Mouse (Mus musculus) hindbrain, embryonic 14.5 days (tissue): ENCODE results near the gene Clmp. TPM values are rescaled to one million over a fixed set of nuclear protein-coding genes. Genes with fewer than 3 reads are reported as not detected.

Experiments used
- ATAC-seq: fragments of 200-750 bp; cut with Nextera tagmentation; 2 replicates; pipeline ENCODE4 v1.8.0; 2017; ENCODE audit warnings: moderate number of reproducible peaks, mild to moderate bottlenecking, moderate TSS enrichment, moderate library complexity; ENCODE audit not compliant: low FRiP score
- DNase-seq: peaks from one replicate; pipeline ENCODE4 v3.0.0-alpha.2; 2015; ENCODE audit warnings: low spot score
- H3K27ac ChIP-seq: fragments of 300-500 bp; sonication (generic); 2 replicates; pipeline ENCODE4 v1.5.1; 2014; ENCODE audit warnings: mild to moderate bottlenecking, moderate library complexity
- H3K27me3 ChIP-seq: fragments of 300-500 bp; sonication (generic); 2 replicates; pipeline ENCODE4 v1.6.1; 2014; ENCODE audit warnings: mild to moderate bottlenecking, low read length, mixed read lengths; ENCODE audit not compliant: control insufficient read depth, insufficient read depth
- H3K36me3 ChIP-seq: fragments of 300-500 bp; sonication (generic); replicated peaks from 2 replicates; pipeline ENCODE4 v1.6.1; 2014; ENCODE audit not compliant: control insufficient read depth, insufficient read depth
- H3K4me1 ChIP-seq: fragments of 300-500 bp; sonication (generic); replicated peaks from 2 replicates; pipeline ENCODE4 v1.6.1; 2014; ENCODE audit warnings: antibody characterized with exemption, low read length, mixed read lengths; ENCODE audit not compliant: control insufficient read depth, insufficient read depth
- H3K4me2 ChIP-seq: fragments of 300-500 bp; sonication (generic); replicated peaks from 2 replicates; pipeline ENCODE4 v1.6.1; 2014; ENCODE audit warnings: mild to moderate bottlenecking, moderate library complexity
- H3K4me3 ChIP-seq: fragments of 300-500 bp; sonication (generic); replicated peaks from 2 replicates; pipeline ENCODE4 v1.5.1; 2014; ENCODE audit warnings: mild to moderate bottlenecking, low read length
- H3K9ac ChIP-seq: fragments of 300-500 bp; sonication (generic); 2 replicates; pipeline ENCODE4 v1.6.1; 2014
- H3K9me3 ChIP-seq: fragments of 300-500 bp; sonication (generic); 2 replicates; pipeline ENCODE4 v1.6.1; 2016; ENCODE audit warnings: low read length; ENCODE audit not compliant: control insufficient read depth
- WGBS: fragments of 180-500 bp; shearing (Covaris S2); extraction: QIAGEN DNeasy Blood & Tissue Kit; methylation state at CpG from one replicate; pipeline ENCODE4 v1.1.7; 2014; 5-methylcytosine and 5-hydroxymethylcytosine counted together
- polyA plus RNA-seq: library from polyadenylated mRNA; unstranded; fragments of >200 nt; fragmentation: Nextera tagmentation; extraction: Ambion mirVana; gene quantifications from 2 replicates; pipeline ENCODE4 v1.2.1, GENCODE M21; 2014

Clmp gene
- polyA plus RNA-seq, 1 experiment from 2014 or later = 56.6 TPM

- Histone ChIP-seq H3K4me3 (no peak overlapping the region), H3K36me3 (no peaks in the 10 kb centered on the region), H3K27ac (no peak overlapping the region), H3K4me2 (no peak overlapping the region), H3K9ac (no peak overlapping the region), H3K27me3 (no peaks in the 10 kb centered on the region), H3K9me3 (no peaks in the 10 kb centered on the region), H3K4me1 (no peaks in the 10 kb centered on the region)
- 64% methylated on average over 6 of the region's 6 CpGs for WGBS
- DNase-seq (no peak), ATAC-seq (no peak)
These were observed 106.3 kb downstream of the Clmp start for GRCm38 (mm10) chr9:40791864-40792633.

DNA sequence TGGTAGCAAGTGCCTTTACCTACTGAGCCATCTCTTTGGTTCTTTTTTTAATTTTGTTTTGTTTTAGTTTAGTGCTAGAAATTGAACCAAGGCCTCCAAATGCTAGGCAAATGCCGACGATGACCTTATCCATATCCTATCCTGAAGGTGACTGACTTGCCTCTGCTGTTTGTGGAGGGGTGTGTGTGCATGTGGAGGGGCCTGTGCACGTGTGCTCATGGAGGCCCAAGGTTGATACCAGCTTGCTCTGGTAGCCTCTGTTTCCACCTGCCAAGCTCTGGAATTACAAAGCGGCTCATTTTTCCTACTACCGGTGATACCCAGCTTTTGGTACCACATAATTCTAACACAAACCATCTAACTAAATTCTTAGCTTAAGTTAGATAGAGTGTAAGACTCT lies 107.8 kb downstream of the Clmp start:
- no peak for DNase-seq
- Histone ChIP-seq H3K4me1 (no peaks in the 10 kb centered on the region), H3K27ac (no peak overlapping the region), H3K4me3 (no peak overlapping the region), H3K27me3 (no peaks in the 10 kb centered on the region), H3K4me2 (no peak overlapping the region), H3K9me3 (no peaks in the 10 kb centered on the region), H3K9ac (no peak overlapping the region), H3K36me3 (no peaks in the 10 kb centered on the region)
- no peak for ATAC-seq
- WGBS = 95% methylated on average over 5 of the region's 5 CpGs

DNA sequence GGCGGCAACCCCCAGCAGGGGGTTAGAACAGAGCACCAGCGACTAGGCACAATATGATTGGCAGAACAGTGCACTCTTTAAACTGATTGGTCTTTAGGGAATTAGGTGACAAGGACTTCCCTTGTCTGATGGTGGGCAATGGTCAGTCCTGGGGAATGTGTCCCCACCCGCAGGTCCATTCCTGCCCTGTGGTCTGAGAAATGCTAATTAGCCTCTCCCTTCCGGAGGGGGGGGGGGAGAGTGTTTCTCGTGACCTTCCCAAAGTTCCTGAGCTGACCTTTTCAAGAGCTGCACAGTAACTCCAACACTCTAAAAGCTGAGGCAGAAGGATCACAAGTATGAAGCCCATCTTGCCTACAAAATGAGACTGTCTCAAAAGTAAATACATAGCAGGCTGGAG lies 108.5 kb downstream of the Clmp start:
- Histone ChIP-seq H3K27me3 (no peaks in the 10 kb centered on the region), H3K36me3 (no peaks in the 10 kb centered on the region), H3K4me2 (no peak overlapping the region), H3K4me1 (peaks cover under 1% of the 10 kb centered on the region; the same call in 1 of the 2 replicates), H3K27ac (no peak overlapping the region), H3K9ac (no peak overlapping the region), H3K4me3 (no peak overlapping the region), H3K9me3 (no peaks in the 10 kb centered on the region)
- WGBS = 17% methylated on average over 5 of the region's 5 CpGs
- DNase-seq (no peak), ATAC-seq (no peak)

DNA sequence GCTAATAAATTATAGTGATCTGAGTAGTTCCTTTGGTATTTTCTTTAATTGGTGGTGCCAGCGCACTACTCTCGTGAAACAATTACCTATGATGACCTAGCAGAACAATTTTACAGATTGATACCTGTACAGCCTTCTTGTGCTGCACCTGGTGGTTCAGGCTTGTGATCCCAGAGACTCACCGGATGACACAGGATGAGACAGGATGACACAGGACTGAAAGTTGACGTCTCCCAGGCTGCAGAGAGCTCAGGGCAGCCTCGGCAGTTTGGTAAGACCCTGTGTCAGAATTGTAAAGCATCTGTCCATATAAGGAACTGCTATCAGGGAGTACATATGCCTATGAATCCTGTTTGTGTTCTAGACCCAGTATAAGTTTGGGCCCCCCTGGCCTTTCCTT lies 109.2 kb downstream of the Clmp start:
- WGBS = 70% methylated on average over 5 of the region's 5 CpGs
- no peak overlapping the region for H3K4me3 ChIP-seq
- ATAC-seq (no peak), DNase-seq (no peak)
- no peaks in the 10 kb centered on the region for H3K36me3 ChIP-seq
- no peak overlapping the region for H3K27ac ChIP-seq
- H3K9me3 ChIP-seq = no peaks in the 10 kb centered on the region
- no peak overlapping the region for H3K4me2 ChIP-seq
- no peak overlapping the region for H3K9ac ChIP-seq
- H3K27me3 ChIP-seq = no peaks in the 10 kb centered on the region
- peaks cover 7% of the 10 kb centered on the region for H3K4me1 ChIP-seq

DNA sequence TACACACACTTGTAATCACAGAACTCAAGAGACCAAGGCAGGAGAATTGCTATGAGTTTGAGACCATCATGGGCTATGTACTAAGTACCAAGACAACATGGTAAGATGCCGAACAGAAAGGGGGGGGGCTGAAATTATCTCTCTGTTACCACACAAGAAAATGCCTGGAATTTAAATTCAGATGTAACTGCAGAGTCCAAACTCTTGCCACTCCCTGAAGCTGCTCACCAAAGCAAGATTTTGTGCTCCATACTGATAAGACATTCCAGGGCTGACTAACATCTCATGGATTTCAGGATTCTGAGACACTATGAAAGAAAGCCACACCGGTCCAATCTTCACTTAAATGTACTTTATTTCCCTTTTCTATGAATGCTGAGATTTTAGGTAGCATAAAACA lies 109.8 kb downstream of the Clmp start:
- Histone ChIP-seq H3K4me1 (peaks cover 7% of the 10 kb centered on the region), H3K9me3 (no peaks in the 10 kb centered on the region), H3K27ac (no peak overlapping the region), H3K36me3 (no peaks in the 10 kb centered on the region), H3K27me3 (no peaks in the 10 kb centered on the region), H3K9ac (no peak overlapping the region), H3K4me3 (no peak overlapping the region), H3K4me2 (no peak overlapping the region)
- WGBS = 77% methylated on average over 2 of the region's 2 CpGs
- DNase-seq = no peak
- ATAC-seq = no peak

GRCm38 (mm10) chr9:40796054-40796453 lies 110.3 kb downstream of the Clmp start:
- Histone ChIP-seq H3K27me3 (no peaks in the 10 kb centered on the region), H3K9me3 (no peaks in the 10 kb centered on the region), H3K4me1 (peaks cover 7% of the 10 kb centered on the region), H3K9ac (no peak overlapping the region), H3K27ac (no peak overlapping the region), H3K4me3 (no peak overlapping the region), H3K4me2 (no peak overlapping the region), H3K36me3 (no peaks in the 10 kb centered on the region)
- no peak for ATAC-seq
- no peak for DNase-seq
- 85% methylated on average over 4 of the region's 4 CpGs for whole genome bisulfite sequencing

GRCm38 (mm10) chr9:40798247-40798960 lies 112.6 kb downstream of the Clmp start:
- Histone ChIP-seq H3K27me3 (no peaks in the 10 kb centered on the region), H3K27ac (peak overlapping the region; percentile 99; the same call in 1 of the 2 replicates)
- 82% methylated on average over 9 of the region's 9 CpGs for WGBS

DNA sequence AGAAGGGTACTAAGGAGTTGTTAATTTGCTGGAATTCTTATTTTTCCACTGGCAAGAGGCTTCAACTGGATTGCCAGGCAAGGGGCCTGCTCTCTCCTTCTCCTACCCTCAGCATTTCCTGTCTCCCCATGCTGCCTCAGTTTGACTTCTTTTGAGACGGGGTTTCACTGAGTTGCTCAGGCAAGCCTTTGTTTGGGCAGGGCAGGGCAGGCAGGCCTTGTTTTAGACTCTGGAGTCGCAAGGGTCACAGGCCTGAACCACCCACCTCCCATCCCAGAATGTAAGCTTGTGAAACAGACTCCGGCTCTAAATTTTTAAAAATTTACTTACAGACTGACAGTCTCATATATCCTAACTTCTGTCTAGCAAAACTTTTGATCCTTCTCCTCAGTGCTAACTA lies 113.3 kb downstream of the Clmp start:
- H3K9ac ChIP-seq = peak overlapping the region; percentile 70; the same call in 1 of the 2 replicates

More at GRCm38 (mm10) chr9:40798247-40798960, 112.6 kb downstream of the Clmp start:
- H3K9me3 ChIP-seq = no peaks in the 10 kb centered on the region
- ATAC-seq (no peak), DNase-seq (no peak)
- H3K4me2 ChIP-seq = no peak overlapping the region
- H3K36me3 ChIP-seq = peaks cover 7% of the 10 kb centered on the region
- H3K4me1 ChIP-seq = peaks cover 7% of the 10 kb centered on the region
- H3K4me3 ChIP-seq = no peak overlapping the region
- H3K9ac ChIP-seq = 0 out of 2 replicates have a peak overlapping the region, but pooled peaks have one; percentile 31

DNA sequence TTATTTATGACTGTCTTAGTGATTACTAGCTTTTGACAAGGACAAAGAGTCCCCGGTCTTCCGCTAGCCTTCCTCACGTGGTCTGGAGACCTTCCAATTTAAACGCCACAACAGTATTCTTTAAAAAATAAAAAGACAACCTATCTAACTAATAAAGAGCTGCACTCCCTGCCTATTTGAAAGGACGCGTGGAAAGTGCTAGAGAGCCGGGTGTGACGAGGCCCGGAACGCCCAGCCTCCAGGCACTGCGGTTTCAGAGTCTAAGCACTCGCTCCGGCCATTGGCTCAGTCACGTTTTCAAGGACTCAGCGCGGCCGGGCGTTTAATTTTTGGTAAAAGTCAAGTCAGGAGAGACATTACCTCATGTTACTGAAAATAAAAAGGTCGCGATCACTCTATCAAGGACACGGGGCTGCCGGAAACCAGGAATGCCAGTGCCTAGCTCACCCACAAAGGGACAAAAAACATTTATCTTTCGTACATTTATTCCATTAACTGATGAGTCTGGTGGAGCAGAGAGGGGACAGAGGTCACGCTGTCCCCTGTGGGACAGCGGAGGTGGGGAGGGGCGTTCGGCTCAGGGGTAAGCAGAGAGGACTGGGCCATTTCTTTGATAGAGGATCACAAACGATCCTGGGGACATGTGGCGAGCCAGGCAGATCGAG lies 114.2 kb downstream of the Clmp start:
- peak; percentile 35 for ATAC-seq
- H3K27me3 ChIP-seq = no peaks in the 10 kb centered on the region
- whole genome bisulfite sequencing = under 1% methylated on average over 30 of the region's 30 CpGs

More for the DNA sequence above, 113.3 kb downstream of the Clmp start:
- peaks cover 14% of the 10 kb centered on the region for H3K36me3 ChIP-seq
- H3K27me3 ChIP-seq = no peaks in the 10 kb centered on the region
- DNase-seq (no peak), ATAC-seq (no peak)
- 28% methylated on average over 3 of the region's 3 CpGs for WGBS
- no peak overlapping the region for H3K4me3 ChIP-seq
- peaks cover 7% of the 10 kb centered on the region for H3K4me1 ChIP-seq
- no peaks in the 10 kb centered on the region for H3K9me3 ChIP-seq
- peak overlapping the region; percentile 99 for H3K27ac ChIP-seq
- peak overlapping the region; percentile 64 for H3K4me2 ChIP-seq

More for the DNA sequence above, 114.2 kb downstream of the Clmp start:
- Histone ChIP-seq H3K9me3 (no peaks in the 10 kb centered on the region), H3K9ac (peak overlapping the region; percentile 70), H3K4me2 (peak overlapping the region; percentile 64), H3K4me3 (peak overlapping the region; percentile 43), H3K36me3 (peaks cover 23% of the 10 kb centered on the region), H3K4me1 (peaks cover 11% of the 10 kb centered on the region), H3K27ac (peak overlapping the region; percentile 99)
- peak; percentile 76 for DNase-seq
